In genomic region chr7:70690845-70691244, GRCm38 (mm10) we compare ENCODE assay signal across 32 mouse cellular contexts.
"Had no signal": no experiment of that assay in that cellular context is flagged by ENCODE, and none has a peak within 500 bp of the region (broad histone marks: within the 10 kb centered on the region; RNA-seq: fewer than 3 reads in every experiment).

No protein-coding gene starts in this region.

- H3K27me3 ChIP-seq: limb, embryonic 12.5 days; limb, embryonic 13.5 days; limb, embryonic 15.5 days; liver, embryonic 12.5 days; liver, embryonic 13.5 days; liver, embryonic 15.5 days; lung, embryonic 15.5 days; megakaryocyte, embryonic 14.5 days; midbrain, embryonic 12.5 days; midbrain, embryonic 13.5 days; midbrain, embryonic 15.5 days; neural tube, embryonic 12.5 days; neural tube, embryonic 13.5 days had no signal

- DNase-seq: left cerebral cortex, postnatal 4 days; liver; liver, embryonic 13.5 days; liver, postnatal 0 days; lung, adult 18-20 months; lung, adult 2 months; lung, postnatal 10 days; lung, postnatal 14 days; lung, postnatal 36 days; lung, postnatal 4 days; midbrain, embryonic 14.5 days had no signal

- H3K9me3 ChIP-seq: limb, embryonic 10.5 days; limb, embryonic 12.5 days; limb, embryonic 13.5 days; limb, embryonic 15.5 days; liver, embryonic 12.5 days; liver, embryonic 13.5 days; liver, embryonic 15.5 days; lung, embryonic 15.5 days; midbrain, embryonic 10.5 days; midbrain, embryonic 12.5 days; midbrain, embryonic 13.5 days; midbrain, embryonic 15.5 days; neural tube, embryonic 12.5 days; neural tube, embryonic 13.5 days had no signal

- ATAC-seq: liver, embryonic 12.5 days; liver, postnatal 0 days; lung, postnatal 0 days; midbrain, embryonic 13.5 days; midbrain, embryonic 15.5 days; midbrain, embryonic 16.5 days had no signal

- H3K36me3 ChIP-seq: limb, embryonic 10.5 days; limb, embryonic 12.5 days; limb, embryonic 13.5 days; limb, embryonic 15.5 days; liver, embryonic 12.5 days; liver, embryonic 13.5 days; liver, embryonic 15.5 days; lung, embryonic 15.5 days; midbrain, embryonic 10.5 days; midbrain, embryonic 12.5 days; midbrain, embryonic 13.5 days; midbrain, embryonic 15.5 days; neural tube, embryonic 12.5 days; neural tube, embryonic 13.5 days had no signal

- H3K4me1 ChIP-seq: limb, embryonic 10.5 days; limb, embryonic 12.5 days; limb, embryonic 13.5 days; limb, embryonic 15.5 days; liver, embryonic 12.5 days; liver, embryonic 13.5 days; liver, embryonic 15.5 days; lung, embryonic 15.5 days; megakaryocyte, embryonic 14.5 days; midbrain, embryonic 10.5 days; midbrain, embryonic 12.5 days; midbrain, embryonic 13.5 days; midbrain, embryonic 15.5 days; neural tube, embryonic 12.5 days; neural tube, embryonic 13.5 days had no signal

- H3K9ac ChIP-seq: limb, embryonic 12.5 days; limb, embryonic 13.5 days; limb, embryonic 15.5 days; liver, embryonic 12.5 days; liver, embryonic 13.5 days; liver, embryonic 14.5 days; liver, embryonic 15.5 days; liver, postnatal 0 days; lung, embryonic 14.5 days; lung, embryonic 15.5 days; midbrain, embryonic 12.5 days; midbrain, embryonic 13.5 days; midbrain, embryonic 15.5 days; neural tube, embryonic 12.5 days; neural tube, embryonic 13.5 days had no signal

- H3K27ac ChIP-seq: limb, embryonic 10.5 days; limb, embryonic 12.5 days; limb, embryonic 13.5 days; limb, embryonic 15.5 days; liver, embryonic 12.5 days; liver, embryonic 13.5 days; liver, embryonic 14.5 days; liver, embryonic 15.5 days; lung, embryonic 15.5 days; macrophage; midbrain, embryonic 10.5 days; midbrain, embryonic 12.5 days; midbrain, embryonic 13.5 days; midbrain, embryonic 15.5 days; neural tube, embryonic 12.5 days; neural tube, embryonic 13.5 days had no signal

- H3K4me3 ChIP-seq: limb, embryonic 10.5 days; limb, embryonic 12.5 days; limb, embryonic 13.5 days; limb, embryonic 15.5 days; liver, embryonic 12.5 days; liver, embryonic 13.5 days; liver, embryonic 15.5 days; lung, embryonic 15.5 days; megakaryocyte, embryonic 14.5 days; midbrain, embryonic 10.5 days; midbrain, embryonic 12.5 days; midbrain, embryonic 13.5 days; midbrain, embryonic 15.5 days; myocyte; neural tube, embryonic 12.5 days; neural tube, embryonic 13.5 days had no signal

- H3K4me2 ChIP-seq: limb, embryonic 12.5 days; limb, embryonic 13.5 days; limb, embryonic 15.5 days; liver, embryonic 12.5 days; liver, embryonic 13.5 days; liver, embryonic 15.5 days; lung, embryonic 14.5 days; lung, embryonic 15.5 days; midbrain, embryonic 11.5 days; midbrain, embryonic 12.5 days; midbrain, embryonic 13.5 days; midbrain, embryonic 15.5 days; neural tube, embryonic 12.5 days; neural tube, embryonic 13.5 days had no signal
